Mouse (Mus musculus): ENCODE measurements around the gene Pa2g4. TPM values are rescaled to one million over a fixed set of nuclear protein-coding genes. Genes with fewer than 3 reads are reported as not detected.

Pa2g4 gene
- 68.6 TPM for total RNA-seq (2023)

DNA sequence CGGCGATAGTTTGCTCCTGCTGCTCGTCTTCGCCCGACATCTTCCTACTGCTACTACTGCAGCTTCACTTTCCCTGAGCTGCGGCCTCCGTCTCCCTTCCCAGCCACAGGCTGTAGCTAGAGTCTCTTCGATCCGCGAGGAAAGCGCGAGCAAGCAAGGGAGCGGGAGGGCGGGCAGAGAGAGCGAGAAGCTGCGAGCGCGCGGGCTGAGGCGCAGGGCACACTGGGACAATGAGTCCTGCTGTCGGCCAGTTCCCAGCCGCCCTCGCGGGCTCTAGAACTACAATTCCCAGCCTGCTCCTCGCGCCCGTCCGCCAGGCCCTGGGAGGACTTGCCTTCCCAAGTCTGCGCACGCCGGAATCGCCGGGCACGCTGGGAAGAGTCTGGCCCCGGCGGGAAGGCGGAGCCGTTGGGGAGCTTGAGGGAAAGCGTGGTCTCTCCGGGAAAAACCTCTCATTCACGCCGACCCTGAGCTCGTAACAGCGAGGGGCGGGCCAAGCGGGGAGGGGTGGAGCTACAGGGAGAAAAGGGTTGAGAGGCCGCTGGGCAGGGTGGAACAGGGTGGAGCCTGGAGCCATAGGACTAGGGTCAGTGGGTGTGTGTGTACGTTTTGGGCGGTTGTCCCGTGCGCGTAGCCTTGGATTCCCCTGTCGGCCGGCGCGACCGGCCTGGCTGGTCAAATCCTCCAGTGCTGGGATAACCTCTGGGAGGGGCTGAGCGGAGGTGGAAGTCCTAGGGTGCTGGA is at the start of gene Pa2g4:
Gene Pa2g4, minus strand, starts transcription at position 200 of the 744 bp plus-strand sequence.

DNA sequence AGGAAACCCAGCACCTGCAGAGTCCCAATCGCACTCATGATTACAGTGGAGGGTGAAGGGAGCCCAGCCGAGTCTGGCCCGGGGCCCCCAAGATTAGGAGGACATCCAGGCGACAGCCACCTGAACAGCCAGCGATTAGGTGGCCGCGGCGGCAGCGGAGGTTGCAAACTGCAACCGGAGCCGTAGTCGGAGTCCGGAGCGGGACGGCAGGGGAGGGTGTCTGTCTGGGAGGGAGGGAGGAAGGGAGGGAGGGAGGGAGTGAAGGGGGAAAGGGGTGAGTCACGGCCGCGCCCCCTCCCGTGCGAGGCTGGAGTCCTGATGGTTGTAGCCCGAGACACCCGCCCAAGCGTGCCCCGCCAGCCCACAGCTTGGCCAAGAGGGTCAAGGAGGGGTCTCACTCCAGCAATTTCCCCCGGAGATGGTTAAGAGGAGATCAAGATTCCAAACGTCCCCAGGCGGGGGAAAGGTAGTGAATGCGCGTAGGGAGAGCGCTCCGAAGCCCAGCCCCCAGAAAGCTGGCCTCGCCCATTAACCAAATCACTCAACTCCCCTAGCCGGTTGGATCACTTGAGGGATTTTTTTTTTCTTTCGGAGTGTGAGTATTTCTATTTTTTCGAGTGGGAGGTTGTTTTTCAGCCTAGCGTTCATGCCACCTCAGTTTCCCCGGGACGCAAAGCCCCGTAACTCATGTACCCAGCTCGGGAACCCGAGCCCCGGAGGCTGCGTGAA is 23.8 kb upstream of the Pa2g4 start, which contains the start of gene Erbb3:
Gene Erbb3, minus strand, starts transcription at position 189 of the 729 bp plus-strand sequence.

DNA sequence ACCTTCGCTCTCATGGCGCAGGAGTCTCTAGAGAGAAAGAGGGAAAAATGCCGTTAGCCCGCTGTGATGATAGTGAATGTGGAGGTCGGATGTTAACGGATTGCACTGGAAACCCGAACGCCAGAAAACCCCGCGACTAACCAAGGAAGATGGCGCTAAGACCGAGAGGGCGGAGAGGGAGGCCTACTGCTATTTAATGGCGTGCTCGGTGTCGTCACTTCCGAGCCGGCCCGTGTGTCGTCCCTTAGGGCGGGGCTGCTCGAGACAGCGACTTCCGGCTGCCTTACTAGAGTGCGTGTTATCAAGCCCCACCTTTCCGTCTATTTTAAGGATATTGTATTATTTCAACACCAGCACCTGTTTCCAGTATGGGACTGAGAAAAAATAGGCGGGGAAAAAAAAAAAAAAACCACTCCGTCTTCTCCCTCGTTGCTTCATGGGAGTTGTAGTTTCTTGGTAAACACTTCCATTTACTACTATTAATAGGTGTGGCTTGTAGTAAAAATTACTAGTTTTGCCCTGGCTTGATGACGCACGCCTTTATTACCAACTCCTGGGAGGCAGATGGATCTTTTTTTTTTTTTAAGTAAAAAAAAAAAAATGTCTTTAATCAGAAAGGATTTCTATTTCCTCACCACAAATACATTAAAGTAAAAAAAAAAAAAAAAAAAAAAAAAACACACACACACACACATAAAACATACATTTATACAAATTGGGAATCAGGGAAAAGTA is 16.7 kb downstream of the Pa2g4 start, which contains the start of gene Rpl41:
Gene Rpl41, minus strand, starts transcription at position 359 of the 735 bp plus-strand sequence.

DNA sequence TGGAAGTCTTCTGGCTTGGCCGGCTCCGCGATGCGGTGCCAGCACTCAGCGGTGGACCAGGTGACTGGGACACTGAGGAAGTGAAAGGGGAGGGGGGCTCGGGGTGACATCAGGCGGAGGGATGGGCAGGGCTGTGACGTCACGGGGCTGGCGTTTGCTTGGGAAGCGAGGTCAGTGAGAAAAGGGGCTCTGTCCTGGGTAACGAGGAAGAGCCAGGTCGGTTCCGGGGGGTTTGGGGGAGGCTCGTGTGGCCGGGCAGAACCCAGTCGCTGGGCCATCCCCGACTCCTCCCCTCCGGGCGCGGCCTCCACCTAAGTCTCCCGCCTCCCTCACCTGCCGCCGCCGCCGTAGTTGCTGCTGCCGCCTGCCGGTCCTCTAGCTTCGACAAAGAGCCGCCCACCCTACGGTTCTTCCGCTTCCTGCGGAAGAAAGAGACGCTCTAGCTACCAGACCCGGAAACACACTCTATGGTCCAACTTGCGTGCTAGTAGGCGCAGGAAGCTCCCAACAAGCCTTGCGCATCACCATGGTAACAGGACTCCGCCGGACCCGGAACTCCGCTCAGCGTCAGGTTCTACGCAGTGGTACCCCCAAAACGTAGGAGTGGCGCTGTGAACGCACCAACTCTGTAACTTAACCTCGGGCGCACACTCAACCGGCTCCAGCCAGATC is 18.3 kb downstream of the Pa2g4 start, which contains the start of gene Zc3h10:
Gene Zc3h10, minus strand, starts transcription at position 414 of the 672 bp plus-strand sequence.

DNA sequence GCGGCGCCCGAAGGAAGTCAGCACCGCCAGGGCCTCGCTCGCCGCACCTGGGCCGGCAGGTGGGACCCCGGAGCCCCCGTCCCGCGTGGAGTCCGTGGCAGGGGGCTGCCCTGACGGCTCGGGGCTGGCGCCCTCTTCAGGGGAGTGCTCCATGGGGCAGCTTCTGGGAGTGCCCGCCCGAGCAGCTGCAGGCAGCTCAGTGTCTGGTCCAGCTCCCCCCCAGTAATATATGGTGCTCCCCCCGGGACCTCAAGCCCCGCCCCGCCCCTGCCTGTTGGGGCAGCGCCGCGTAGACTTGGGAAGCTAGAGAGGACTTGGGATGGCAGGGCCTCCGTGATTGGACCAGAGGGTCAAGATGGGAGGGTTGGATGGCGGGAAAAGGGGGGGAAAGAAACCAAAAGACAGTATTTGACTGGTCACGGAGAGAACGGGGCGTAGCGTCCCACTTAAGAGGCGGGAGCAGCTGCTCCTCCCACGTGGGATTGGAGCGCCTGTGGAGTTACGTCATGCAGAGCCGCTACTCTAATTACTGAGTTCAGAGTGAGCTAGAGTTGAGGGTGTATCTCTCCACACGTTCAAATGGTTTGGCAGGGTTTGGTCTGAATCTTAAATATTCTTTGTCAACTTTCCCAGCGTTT is 40.0 kb downstream of the Pa2g4 start, which contains the start of gene Esyt1:
Gene Esyt1, minus strand, starts transcription at position 201 of the 638 bp plus-strand sequence.

Other genes starting within 250 kb of the Pa2g4 start
- 29.1 TPM for gene Cnpy2, start 243.5 kb downstream of the Pa2g4 start, total RNA-seq (2023)
- gene Cs, start 228.3 kb downstream of the Pa2g4 start, total RNA-seq (2023) = 90.9 TPM
- gene Coq10a, start 197.0 kb downstream of the Pa2g4 start, total RNA-seq (2023) = 27.2 TPM
- gene Ankrd52, start 188.9 kb downstream of the Pa2g4 start, total RNA-seq (2023) = 51.7 TPM
- gene Slc39a5, start 164.8 kb downstream of the Pa2g4 start, total RNA-seq (2023) = not detected
- gene Nabp2, start 154.5 kb downstream of the Pa2g4 start, total RNA-seq (2023) = 39.4 TPM
- 28.5 TPM for gene Rnf41, start 154.3 kb downstream of the Pa2g4 start, total RNA-seq (2023)
- 126 TPM for gene Smarcc2, start 106.7 kb downstream of the Pa2g4 start, total RNA-seq (2023)
- gene Myl6, start 71.8 kb downstream of the Pa2g4 start, total RNA-seq (2023) = 738 TPM
- not detected for gene Myl6b, start 67.3 kb downstream of the Pa2g4 start, total RNA-seq (2023)
- gene Esyt1, start 40.1 kb downstream of the Pa2g4 start, total RNA-seq (2023) = 269 TPM
- 34.6 TPM for gene Zc3h10, start 18.2 kb downstream of the Pa2g4 start, total RNA-seq (2023)
- gene Rpl41, start 16.7 kb downstream of the Pa2g4 start, total RNA-seq (2023) = 4,129 TPM
- gene Erbb3, start 23.7 kb upstream of the Pa2g4 start, total RNA-seq (2023) = 1.3 TPM
- gene Rps26, start 60.8 kb upstream of the Pa2g4 start, total RNA-seq (2023) = 1,438 TPM
- 7.3 TPM for gene Ikzf4, start 80.0 kb upstream of the Pa2g4 start, total RNA-seq (2023)
- gene Suox, start 108.1 kb upstream of the Pa2g4 start, total RNA-seq (2023) = 12.7 TPM
- gene Rab5b, start 130.3 kb upstream of the Pa2g4 start, total RNA-seq (2023) = 33.4 TPM
- gene Pmel, start 138.2 kb upstream of the Pa2g4 start, total RNA-seq (2023) = 0.53 TPM
- gene Cdk2, start 139.0 kb upstream of the Pa2g4 start, total RNA-seq (2023) = 33.1 TPM
- gene Dgka, start 178.9 kb upstream of the Pa2g4 start, total RNA-seq (2023) = 936 TPM
- gene Pym1, start 181.9 kb upstream of the Pa2g4 start, total RNA-seq (2023) = 69.8 TPM
- 0.83 TPM for gene Mmp19, start 224.9 kb upstream of the Pa2g4 start, total RNA-seq (2023)
- gene Dnajc14, start 238.1 kb upstream of the Pa2g4 start, total RNA-seq (2023) = 64.0 TPM
- gene Tmem198b, start 238.4 kb upstream of the Pa2g4 start, total RNA-seq (2023) = 7.8 TPM

Measured in CD4-positive naive resting alpha-beta T cell, adult 57 days (primary cell).